Mouse (Mus musculus): Measurements from ENCODE around the gene Tnfaip8l2. TPM values are rescaled to one million over a fixed set of nuclear protein-coding genes. Genes with fewer than 3 reads are reported as not detected.
A peak's percentile ranks its signal among the peaks of the same experiment; 100 is the strongest.

The Tnfaip8l2 gene
- polyA plus RNA-seq, 1 experiment, result 2.0 TPM

GRCm38 (mm10) chr3:95163419-95164255 is 21.5 kb upstream of the Tnfaip8l2 start:
- no peak for TF ChIP-seq POLR2A (IDR thresholded peaks at IDR 0.05; ENCODE audit: borderline replicate concordance, insufficient read depth, low read length)
- TF ChIP-seq CTCF (IDR thresholded peaks at IDR 0.05; ENCODE audit: borderline replicate concordance, insufficient read depth, low read depth, low read length), result no peak
- peaks cover 28% of the 10 kb centered on the region for H3K4me1 ChIP-seq (ENCODE audit: control insufficient read depth, insufficient read depth, low read length)
- 0 out of 2 replicates have a peak overlapping the region, but pooled peaks have one; percentile 0 for H3K27ac ChIP-seq (ENCODE audit: insufficient read depth, low read length)
- WGBS, result 43% methylated on average over 11 of the region's 11 CpGs
- H3K4me3 ChIP-seq (replicated peaks; ENCODE audit: insufficient read depth, low read depth, low read length), result no peak overlapping the region
- no peak for DNase-seq
- H3K27me3 ChIP-seq (ENCODE audit: control insufficient read depth, insufficient read depth, low read length), result no peaks in the 10 kb centered on the region

GRCm38 (mm10) chr3:95162345-95162628 is 20.1 kb upstream of the Tnfaip8l2 start:
- 30% methylated on average over 2 of the region's 2 CpGs for WGBS
- no peaks in the 10 kb centered on the region for H3K27me3 ChIP-seq (ENCODE audit: control insufficient read depth, insufficient read depth, low read length)
- peaks cover 28% of the 10 kb centered on the region for H3K4me1 ChIP-seq (ENCODE audit: control insufficient read depth, insufficient read depth, low read length)
- H3K4me3 ChIP-seq (replicated peaks; ENCODE audit: insufficient read depth, low read depth, low read length), result no peak overlapping the region
- no peak for DNase-seq
- TF ChIP-seq POLR2A (IDR thresholded peaks at IDR 0.05; ENCODE audit: borderline replicate concordance, insufficient read depth, low read length), result no peak
- TF ChIP-seq CTCF (IDR thresholded peaks at IDR 0.05; ENCODE audit: borderline replicate concordance, insufficient read depth, low read depth, low read length), result no peak
- H3K27ac ChIP-seq (ENCODE audit: insufficient read depth, low read length), result no peak overlapping the region

- no peak for TF ChIP-seq CTCF (IDR thresholded peaks at IDR 0.05; ENCODE audit: borderline replicate concordance, insufficient read depth, low read depth, low read length)
- no peak for TF ChIP-seq POLR2A (IDR thresholded peaks at IDR 0.05; ENCODE audit: borderline replicate concordance, insufficient read depth, low read length)
- no peak overlapping the region for H3K27ac ChIP-seq (ENCODE audit: insufficient read depth, low read length)
- WGBS, result 16% methylated on average over 9 of the region's 9 CpGs
- H3K27me3 ChIP-seq (ENCODE audit: control insufficient read depth, insufficient read depth, low read length), result no peaks in the 10 kb centered on the region
- peaks cover 28% of the 10 kb centered on the region for H3K4me1 ChIP-seq (ENCODE audit: control insufficient read depth, insufficient read depth, low read length)
- H3K4me3 ChIP-seq (replicated peaks; ENCODE audit: insufficient read depth, low read depth, low read length), result peak overlapping the region; percentile 95
- no peak for DNase-seq
Measured at GRCm38 (mm10) chr3:95161618-95162344, 19.6 kb upstream of the Tnfaip8l2 start.

GRCm38 (mm10) chr3:95161041-95161551 is 18.9 kb upstream of the Tnfaip8l2 start:
- Histone ChIP-seq H3K4me1 (ENCODE audit: control insufficient read depth, insufficient read depth, low read length) (peaks cover 28% of the 10 kb centered on the region), H3K27ac (ENCODE audit: insufficient read depth, low read length) (no peak overlapping the region), H3K27me3 (ENCODE audit: control insufficient read depth, insufficient read depth, low read length) (no peaks in the 10 kb centered on the region), H3K4me3 (replicated peaks; ENCODE audit: insufficient read depth, low read depth, low read length) (peak overlapping the region; percentile 95)
- TF ChIP-seq CTCF (IDR thresholded peaks at IDR 0.05; ENCODE audit: borderline replicate concordance, insufficient read depth, low read depth, low read length) (no peak), POLR2A (IDR thresholded peaks at IDR 0.05; ENCODE audit: borderline replicate concordance, insufficient read depth, low read length) (no peak)
- WGBS, result under 1% methylated on average over 30 of the region's 30 CpGs
- peak; percentile 38 to 62 for DNase-seq

DNA sequence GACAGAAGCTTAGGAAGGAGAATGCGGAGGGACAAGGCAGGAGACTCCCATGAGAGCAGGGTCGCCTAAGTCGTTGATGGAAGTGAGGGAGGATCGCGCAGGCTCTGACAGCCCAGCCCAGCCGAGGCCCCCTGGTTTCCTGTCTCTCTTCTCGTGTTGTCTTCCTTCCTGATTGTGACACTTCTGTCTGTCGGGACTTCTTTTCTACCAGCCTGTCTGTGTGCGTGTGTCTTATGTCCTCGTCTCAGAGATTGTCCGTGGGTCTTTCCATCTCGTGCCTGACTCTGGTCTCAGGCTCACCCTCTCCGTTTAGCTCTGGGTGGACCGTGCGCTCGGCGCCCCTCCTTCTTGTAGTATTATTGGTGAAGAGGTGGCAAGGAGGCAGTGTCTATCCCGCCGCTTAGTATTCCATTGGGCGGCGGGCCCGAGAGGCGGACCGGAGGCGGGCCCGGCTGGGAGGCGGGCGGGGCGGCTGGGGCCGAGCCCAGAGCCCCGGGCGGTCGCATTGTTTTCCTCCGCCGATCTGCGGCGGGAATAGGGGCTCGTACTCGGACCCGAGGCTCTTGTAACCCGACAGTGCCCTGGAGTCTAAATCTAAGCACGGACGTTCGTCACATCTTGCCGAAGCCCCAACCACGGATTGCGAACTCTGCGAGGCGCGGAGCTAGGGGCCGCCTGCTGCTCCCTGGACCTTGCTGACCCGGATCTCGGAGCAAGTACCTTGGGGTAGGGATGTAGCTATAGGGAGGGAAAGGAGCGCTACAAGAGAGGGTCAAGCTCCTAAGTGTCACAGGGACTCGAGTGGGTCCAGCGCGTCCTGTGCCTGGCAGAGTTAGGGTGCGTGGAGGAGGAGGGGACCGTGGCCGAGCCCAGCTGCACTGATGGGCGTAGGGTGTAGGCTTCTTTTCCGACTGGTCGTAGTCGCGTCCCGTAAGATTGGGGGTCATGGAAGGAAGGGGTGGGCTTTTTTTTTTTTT is 18.1 kb upstream of the Tnfaip8l2 start, which contains the start of gene Sema6c:
Gene Sema6c (plus strand): TSS at position 471 of the 977 bp plus-strand sequence.
- H3K27me3 ChIP-seq (ENCODE audit: control insufficient read depth, insufficient read depth, low read length), result no peaks in the 10 kb centered on the region
- DNase-seq, result peak; percentile 88 to 94
- H3K27ac ChIP-seq (ENCODE audit: insufficient read depth, low read length), result peak within 1 kb of the TSS; percentile 34
- peak within 1 kb of the TSS; percentile 95 for H3K4me3 ChIP-seq (replicated peaks; ENCODE audit: insufficient read depth, low read depth, low read length)
- under 1% methylated on average over 64 of the region's 66 CpGs for WGBS
- TF ChIP-seq POLR2A (IDR thresholded peaks at IDR 0.05; ENCODE audit: borderline replicate concordance, insufficient read depth, low read length) (peak; percentile 84; the same call in 1 of the 2 replicates), CTCF (IDR thresholded peaks at IDR 0.05; ENCODE audit: borderline replicate concordance, insufficient read depth, low read depth, low read length) (no peak)
- H3K4me1 ChIP-seq (ENCODE audit: control insufficient read depth, insufficient read depth, low read length), result peaks cover 28% of the 10 kb centered on the region

DNA sequence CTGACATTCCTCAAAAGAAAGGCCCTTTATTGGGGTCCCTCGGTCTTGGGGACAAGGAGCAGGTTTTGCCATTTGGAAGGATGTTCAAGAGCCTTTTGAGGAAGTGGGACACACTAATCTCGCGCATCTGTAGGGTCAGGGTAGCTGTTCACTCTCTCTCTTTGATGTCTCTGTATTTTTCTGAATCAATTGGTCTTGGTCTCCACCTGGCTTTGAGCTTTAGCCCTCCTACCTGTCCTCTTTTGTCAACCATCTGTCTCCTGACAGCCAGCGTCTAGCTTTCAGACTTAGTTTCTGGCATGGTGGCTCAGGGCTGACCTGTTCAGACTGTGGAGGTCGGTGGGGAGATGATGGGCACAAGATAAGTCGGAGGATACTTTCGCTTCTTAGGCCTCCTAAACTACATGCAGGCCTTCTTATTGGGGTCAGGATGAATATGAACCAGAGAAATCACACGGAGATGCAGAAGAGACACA is 17.4 kb upstream of the Tnfaip8l2 start:
- peaks cover 28% of the 10 kb centered on the region for H3K4me1 ChIP-seq (ENCODE audit: control insufficient read depth, insufficient read depth, low read length)
- peak overlapping the region; percentile 73 for H3K4me3 ChIP-seq (replicated peaks; ENCODE audit: insufficient read depth, low read depth, low read length)
- DNase-seq, result peak in 1 of 2 experiments; percentile 27
- 20% methylated on average over 8 of the region's 8 CpGs for WGBS
- H3K27me3 ChIP-seq (ENCODE audit: control insufficient read depth, insufficient read depth, low read length), result no peaks in the 10 kb centered on the region
- peak overlapping the region; percentile 34; the same call in 1 of the 2 replicates for H3K27ac ChIP-seq (ENCODE audit: insufficient read depth, low read length)
- TF ChIP-seq CTCF (IDR thresholded peaks at IDR 0.05; ENCODE audit: borderline replicate concordance, insufficient read depth, low read depth, low read length) (no peak), POLR2A (IDR thresholded peaks at IDR 0.05; ENCODE audit: borderline replicate concordance, insufficient read depth, low read length) (no peak)

DNA sequence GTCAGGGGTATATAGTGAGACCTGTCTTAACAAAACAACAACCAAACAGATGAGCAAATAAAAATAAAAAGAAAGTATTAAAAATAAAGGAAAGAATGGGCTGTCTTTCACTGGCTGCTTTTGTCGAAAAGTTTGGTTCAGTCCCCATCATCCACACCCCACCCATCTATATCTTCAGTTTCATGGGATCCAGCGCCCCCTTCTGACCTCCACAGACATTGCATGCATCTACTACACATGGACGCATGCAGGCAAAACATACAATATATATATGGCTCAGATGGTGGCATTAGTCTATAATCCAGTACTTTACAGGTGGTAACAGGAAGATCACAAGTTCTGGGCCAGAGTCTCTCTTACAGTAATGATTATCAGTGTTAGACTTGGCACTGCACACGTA is 11.7 kb upstream of the Tnfaip8l2 start:
- Histone ChIP-seq H3K27me3 (ENCODE audit: control insufficient read depth, insufficient read depth, low read length) (no peaks in the 10 kb centered on the region), H3K4me1 (ENCODE audit: control insufficient read depth, insufficient read depth, low read length) (no peaks in the 10 kb centered on the region), H3K27ac (ENCODE audit: insufficient read depth, low read length) (no peak overlapping the region), H3K4me3 (replicated peaks; ENCODE audit: insufficient read depth, low read depth, low read length) (no peak overlapping the region)
- TF ChIP-seq CTCF (IDR thresholded peaks at IDR 0.05; ENCODE audit: borderline replicate concordance, insufficient read depth, low read depth, low read length) (peak; percentile 58), POLR2A (IDR thresholded peaks at IDR 0.05; ENCODE audit: borderline replicate concordance, insufficient read depth, low read length) (no peak)
- DNase-seq, result peak in 1 of 2 experiments; percentile 50
- 44% methylated on average over 4 of the region's 4 CpGs for WGBS
